Mouse (Mus musculus) stomach, embryonic 15.5 days (tissue): ENCODE measurements around the gene Mfsd6. TPM values are rescaled to one million over a fixed set of nuclear protein-coding genes. Genes with fewer than 3 reads are reported as not detected.

ENCODE experiments used
- ATAC-seq: fragments of 200-750 bp; cut with Nextera tagmentation; 2 replicates; pipeline ENCODE4 v1.8.0; 2017; ENCODE audit warnings: low read depth, moderate number of reproducible peaks, moderate TSS enrichment; ENCODE audit not compliant: insufficient read depth, low FRiP score
- H3K27ac ChIP-seq: fragments of 300-500 bp; sonication (generic); 2 replicates; pipeline ENCODE4 v1.5.1; 2015; ENCODE audit warnings: mild to moderate bottlenecking, inconsistent platforms
- H3K27me3 ChIP-seq: fragments of 300-500 bp; sonication (generic); replicated peaks from 2 replicates; pipeline ENCODE4 v1.6.1; 2015; ENCODE audit warnings: inconsistent platforms
- H3K36me3 ChIP-seq: fragments of 300-500 bp; sonication (generic); 2 replicates; pipeline ENCODE4 v1.6.1; 2015; ENCODE audit warnings: inconsistent platforms
- H3K4me1 ChIP-seq: fragments of 300-500 bp; sonication (generic); 2 replicates; pipeline ENCODE4 v1.6.1; 2015; ENCODE audit warnings: inconsistent platforms
- H3K4me2 ChIP-seq: fragments of 300-500 bp; sonication (generic); 2 replicates; pipeline ENCODE4 v1.6.1; 2015; ENCODE audit warnings: mild to moderate bottlenecking, inconsistent platforms
- H3K4me3 ChIP-seq: fragments of 300-500 bp; sonication (generic); replicated peaks from 2 replicates; pipeline ENCODE4 v1.5.1; 2015; ENCODE audit warnings: inconsistent platforms
- H3K9ac ChIP-seq: fragments of 300-500 bp; sonication (generic); 2 replicates; pipeline ENCODE4 v1.6.1; 2015; ENCODE audit warnings: inconsistent platforms
- H3K9me3 ChIP-seq: fragments of 300-500 bp; sonication (generic); 2 replicates; pipeline ENCODE4 v1.6.1; 2016; ENCODE audit warnings: inconsistent platforms
- WGBS: fragments of 180-500 bp; shearing (Covaris S2); methylation state at CpG from one replicate; pipeline ENCODE4 v1.1.7; 2015; 5-methylcytosine and 5-hydroxymethylcytosine counted together
- polyA plus RNA-seq: library from polyadenylated mRNA; unstranded; fragments of >200 nt; fragmentation: Nextera tagmentation; extraction: Ambion mirVana; gene quantifications from 2 replicates; pipeline ENCODE4 v1.2.1, GENCODE M21; 2015

Gene Mfsd6
- polyA plus RNA-seq, 1 experiment from 2014 or later, result 4.0 TPM

DNA sequence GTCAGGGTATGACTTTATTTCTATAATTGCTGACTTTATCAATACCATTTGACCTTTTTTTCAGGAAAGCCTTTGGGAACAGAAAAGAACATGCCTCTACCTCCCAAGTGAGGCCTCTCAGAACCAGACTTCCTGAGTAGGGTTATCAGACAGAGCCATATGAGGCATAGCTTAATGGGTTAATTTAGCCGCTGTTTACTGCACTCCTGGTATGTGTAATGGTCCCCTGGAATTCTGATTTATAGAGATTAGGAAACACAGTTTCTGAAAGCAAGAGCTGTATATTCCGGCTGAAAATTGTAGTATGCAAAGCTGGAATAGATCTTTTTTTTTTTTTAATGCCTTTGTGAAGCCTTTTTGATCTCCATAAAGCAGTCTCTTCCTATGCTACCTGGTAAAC, 67.0 kb downstream of the Mfsd6 start:
- H3K27me3 ChIP-seq, result no peaks in the 10 kb centered on the region
- H3K27ac ChIP-seq, result no peak overlapping the region
- H3K9me3 ChIP-seq, result no peaks in the 10 kb centered on the region
- H3K4me1 ChIP-seq, result no peaks in the 10 kb centered on the region
- ATAC-seq, result no peak
- H3K4me3 ChIP-seq, result no peak overlapping the region
- H3K9ac ChIP-seq, result no peak overlapping the region
- 47% methylated on average over 2 of the region's 2 CpGs for WGBS
- H3K36me3 ChIP-seq, result no peaks in the 10 kb centered on the region
- H3K4me2 ChIP-seq, result no peak overlapping the region

DNA sequence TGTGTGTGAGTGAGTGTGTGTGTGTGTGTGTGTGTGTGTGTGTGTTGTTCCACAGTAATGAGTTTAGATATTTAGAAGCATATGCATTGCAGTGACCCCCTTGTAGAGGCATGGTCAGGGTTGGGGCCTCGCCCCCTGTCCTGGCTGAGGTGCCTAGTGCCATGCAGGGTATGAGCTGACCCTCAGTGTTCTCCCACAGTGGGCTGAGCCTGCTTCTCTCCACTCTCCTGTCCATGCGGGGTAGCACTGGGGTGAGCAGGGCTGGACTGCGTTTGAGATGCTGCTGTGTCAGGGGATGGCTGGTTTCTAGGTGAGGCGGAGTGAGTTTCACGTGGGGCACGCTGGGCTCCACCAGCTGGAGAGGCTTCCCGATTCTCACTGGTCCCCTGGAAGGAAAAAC, 69.1 kb downstream of the Mfsd6 start:
- H3K27ac ChIP-seq, result no peak overlapping the region
- H3K4me3 ChIP-seq, result no peak overlapping the region
- 88% methylated on average over 7 of the region's 7 CpGs for WGBS
- no peaks in the 10 kb centered on the region for H3K36me3 ChIP-seq
- H3K4me2 ChIP-seq, result no peak overlapping the region
- no peaks in the 10 kb centered on the region for H3K27me3 ChIP-seq
- no peak overlapping the region for H3K9ac ChIP-seq
- no peaks in the 10 kb centered on the region for H3K4me1 ChIP-seq
- peak; percentile 31; the same call in 1 of the 2 replicates for ATAC-seq
- H3K9me3 ChIP-seq, result no peaks in the 10 kb centered on the region

DNA sequence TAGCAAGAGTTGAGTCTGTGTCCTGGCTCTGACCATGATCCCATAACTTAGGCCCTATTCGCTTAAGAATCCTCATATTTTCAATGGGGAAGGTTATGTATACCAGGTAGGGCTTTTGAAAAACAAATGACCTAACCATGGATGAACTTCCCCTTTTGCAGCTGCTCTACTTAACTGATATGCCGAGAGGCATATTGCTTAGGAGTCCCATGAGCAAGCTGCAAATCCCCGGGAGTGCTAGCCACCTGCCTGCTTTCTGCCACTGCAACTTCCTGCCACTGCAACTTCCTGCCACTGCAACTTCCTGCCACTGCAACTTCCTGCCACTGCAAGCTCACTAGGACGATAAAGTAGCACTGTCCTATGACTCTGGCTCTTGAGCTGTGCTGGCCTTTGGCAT, 72.1 kb downstream of the Mfsd6 start:
- no peaks in the 10 kb centered on the region for H3K27me3 ChIP-seq
- no peaks in the 10 kb centered on the region for H3K9me3 ChIP-seq
- WGBS, result 76% methylated on average over 4 of the region's 4 CpGs
- H3K36me3 ChIP-seq, result no peaks in the 10 kb centered on the region
- no peak for ATAC-seq
- H3K4me3 ChIP-seq, result no peak overlapping the region
- no peak overlapping the region for H3K4me2 ChIP-seq
- no peak overlapping the region for H3K9ac ChIP-seq
- H3K27ac ChIP-seq, result no peak overlapping the region
- H3K4me1 ChIP-seq, result no peaks in the 10 kb centered on the region

DNA sequence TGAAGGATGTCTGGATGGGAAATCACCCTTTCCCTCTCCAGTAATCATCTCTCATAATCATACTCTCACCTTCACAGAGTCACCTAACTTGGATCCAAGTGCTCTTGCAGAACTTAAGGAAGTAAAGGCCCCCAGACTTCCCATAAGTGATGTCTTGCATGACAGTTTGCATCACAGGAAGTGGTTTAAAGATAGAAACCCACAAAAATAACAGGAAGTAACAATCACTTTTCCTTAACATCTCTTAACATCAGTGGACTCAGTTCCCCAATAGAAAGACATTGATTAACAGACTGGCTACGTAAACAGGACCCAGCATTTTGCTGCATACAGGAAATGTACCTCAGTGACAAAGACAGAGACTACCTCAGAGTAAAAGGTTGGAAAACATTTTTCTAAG, 73.9 kb downstream of the Mfsd6 start:
- 81% methylated on average over 1 of the region's 1 CpGs for WGBS
- Histone ChIP-seq H3K4me2 (no peak overlapping the region), H3K36me3 (no peaks in the 10 kb centered on the region), H3K9me3 (no peaks in the 10 kb centered on the region), H3K27me3 (no peaks in the 10 kb centered on the region), H3K9ac (no peak overlapping the region), H3K4me3 (no peak overlapping the region), H3K4me1 (no peaks in the 10 kb centered on the region), H3K27ac (no peak overlapping the region)
- ATAC-seq, result no peak

DNA sequence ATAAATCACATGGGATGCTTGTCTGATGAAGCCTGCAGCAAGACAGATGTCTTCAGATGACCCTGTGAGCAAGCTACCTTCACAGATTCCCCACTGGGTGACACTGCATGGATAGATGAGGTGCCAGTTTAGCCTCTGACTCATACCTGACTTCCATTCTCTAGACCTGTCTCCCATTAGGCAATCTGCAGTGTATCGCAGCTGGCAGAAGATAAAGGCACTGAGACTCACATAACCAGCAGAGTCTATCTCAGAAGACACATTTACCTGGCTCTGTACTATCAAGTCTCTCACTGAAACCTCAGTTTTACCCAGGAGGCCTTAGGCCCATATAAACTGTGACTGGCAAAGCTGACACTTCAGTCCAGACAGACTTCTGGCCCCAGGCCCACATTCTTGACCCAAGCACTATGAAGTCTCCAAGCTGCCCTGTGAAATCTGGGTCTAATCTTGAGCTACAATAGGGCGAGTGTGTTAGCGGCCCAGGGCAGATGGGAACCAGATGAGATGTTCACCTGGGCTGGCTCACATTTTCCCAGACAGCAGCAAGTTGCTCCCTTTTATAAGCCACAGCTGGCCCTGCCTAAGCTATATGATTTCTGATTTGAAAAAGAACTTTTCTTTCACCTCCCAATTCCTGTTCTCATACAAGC, 74.5 kb downstream of the Mfsd6 start:
- Histone ChIP-seq H3K4me3 (no peak overlapping the region), H3K27ac (no peak overlapping the region), H3K9me3 (no peaks in the 10 kb centered on the region), H3K4me2 (no peak overlapping the region), H3K9ac (no peak overlapping the region), H3K36me3 (no peaks in the 10 kb centered on the region), H3K27me3 (no peaks in the 10 kb centered on the region), H3K4me1 (no peaks in the 10 kb centered on the region)
- WGBS, result 68% methylated on average over 3 of the region's 3 CpGs
- no peak for ATAC-seq

DNA sequence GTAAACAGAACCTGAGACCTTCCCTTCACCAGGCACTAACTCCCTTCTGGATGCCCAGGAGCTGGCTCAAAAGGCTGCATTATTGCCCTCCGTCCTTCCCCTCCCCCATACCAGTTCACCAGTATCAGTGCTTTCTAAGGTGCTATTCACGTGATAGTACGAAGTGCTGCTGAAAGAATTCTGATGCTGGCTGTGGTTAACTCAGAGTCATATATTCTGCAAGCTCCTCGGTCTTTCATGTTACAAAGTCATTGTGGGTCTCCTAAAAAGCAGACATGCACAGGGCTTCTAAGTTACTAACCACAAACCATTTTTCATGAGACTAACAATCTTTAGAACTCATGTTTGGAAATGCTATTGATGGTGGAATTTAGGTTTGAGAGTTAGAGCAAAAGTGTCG, 77.2 kb downstream of the Mfsd6 start:
- ATAC-seq, result no peak
- Histone ChIP-seq H3K4me1 (no peaks in the 10 kb centered on the region), H3K9ac (no peak overlapping the region), H3K4me2 (no peak overlapping the region), H3K27me3 (no peaks in the 10 kb centered on the region), H3K9me3 (no peaks in the 10 kb centered on the region), H3K27ac (no peak overlapping the region), H3K4me3 (no peak overlapping the region), H3K36me3 (0 out of 2 replicates have a peak, but pooled peaks cover 7% of the 10 kb centered on the region)
- 87% methylated on average over 5 of the region's 5 CpGs for WGBS

DNA sequence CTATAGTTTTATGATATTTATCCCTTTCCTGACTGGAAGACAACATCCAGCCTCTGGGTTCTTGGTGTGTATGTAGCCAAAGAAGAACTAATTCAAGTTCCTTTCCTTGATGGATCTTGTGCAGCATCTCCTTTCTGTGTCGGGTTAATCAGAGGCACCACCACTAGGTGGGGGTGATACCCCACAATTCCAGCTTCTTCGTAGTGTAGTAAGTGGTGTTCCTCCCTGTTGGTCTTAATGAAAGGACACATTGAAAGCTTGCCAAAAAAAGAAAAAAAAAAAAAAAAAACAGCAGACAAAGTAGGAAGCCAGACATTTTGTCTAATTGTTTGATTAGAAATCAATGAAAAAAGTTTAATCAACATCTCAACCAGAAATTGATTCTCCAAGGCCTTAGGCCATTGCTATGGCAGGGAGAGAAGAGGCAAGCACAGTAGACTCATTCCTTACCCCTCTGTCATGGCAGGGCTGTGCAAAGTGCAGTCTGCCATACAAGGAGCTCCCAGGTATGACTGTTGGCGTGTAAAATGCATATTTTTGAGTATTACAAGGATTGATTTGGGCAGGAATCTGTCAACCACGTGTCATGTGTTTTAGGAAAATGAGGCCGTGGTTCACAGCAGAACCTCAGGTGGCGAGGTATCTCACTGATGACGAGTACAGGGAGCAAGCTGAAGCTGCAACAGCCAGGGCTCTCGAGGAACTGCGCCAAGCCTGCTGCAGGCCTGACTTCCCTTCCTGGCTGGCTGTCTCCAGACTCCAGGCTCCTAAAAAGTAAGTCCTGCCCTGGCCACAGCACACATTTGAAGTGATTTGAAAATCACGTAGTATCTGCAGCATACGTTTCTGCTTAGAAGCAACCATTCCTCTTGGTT, 78.9 kb downstream of the Mfsd6 start:
- no peak overlapping the region for H3K4me3 ChIP-seq
- no peaks in the 10 kb centered on the region for H3K27me3 ChIP-seq
- H3K9me3 ChIP-seq, result no peaks in the 10 kb centered on the region
- no peak overlapping the region for H3K4me2 ChIP-seq
- no peak overlapping the region for H3K27ac ChIP-seq
- H3K9ac ChIP-seq, result no peak overlapping the region
- 79% methylated on average over 11 of the region's 11 CpGs for WGBS
- 0 out of 2 replicates have a peak, but pooled peaks cover 7% of the 10 kb centered on the region for H3K36me3 ChIP-seq
- H3K4me1 ChIP-seq, result no peaks in the 10 kb centered on the region
- no peak for ATAC-seq

- Histone ChIP-seq H3K4me1 (no peaks in the 10 kb centered on the region), H3K4me2 (no peak overlapping the region), H3K27me3 (no peaks in the 10 kb centered on the region), H3K9me3 (no peaks in the 10 kb centered on the region), H3K36me3 (no peaks in the 10 kb centered on the region), H3K4me3 (no peak overlapping the region), H3K27ac (no peak overlapping the region), H3K9ac (no peak overlapping the region)
- WGBS, result 77% methylated on average over 4 of the region's 4 CpGs
- no peak for ATAC-seq
Observed at GRCm38 (mm10) chr1:52640736-52641135, 86.5 kb downstream of the Mfsd6 start.

DNA sequence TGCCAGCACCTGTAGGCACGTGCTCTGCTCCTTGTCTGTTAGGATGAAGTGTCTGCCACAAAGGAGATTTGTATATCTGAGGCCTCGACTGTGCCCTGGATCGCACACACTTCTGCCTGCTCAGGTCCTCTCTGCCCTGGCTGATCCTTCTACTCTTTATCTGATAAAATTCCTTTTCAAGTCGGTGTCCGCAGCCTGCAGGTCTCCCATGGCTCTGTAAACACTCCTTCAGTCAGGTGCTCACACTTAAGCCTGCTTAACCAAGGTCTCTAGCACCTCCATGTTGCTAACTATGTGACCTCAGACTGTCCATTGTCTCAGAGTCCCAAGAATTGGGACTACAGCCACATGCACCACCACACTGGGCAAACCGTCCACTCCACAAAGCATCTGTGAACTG, 87.0 kb downstream of the Mfsd6 start:
- 64% methylated on average over 6 of the region's 6 CpGs for WGBS
- Histone ChIP-seq H3K9me3 (no peaks in the 10 kb centered on the region), H3K36me3 (0 out of 2 replicates have a peak, but pooled peaks cover under 1% of the 10 kb centered on the region), H3K9ac (no peak overlapping the region), H3K4me2 (no peak overlapping the region), H3K4me3 (no peak overlapping the region), H3K27me3 (no peaks in the 10 kb centered on the region), H3K27ac (no peak overlapping the region), H3K4me1 (no peaks in the 10 kb centered on the region)
- ATAC-seq, result no peak

DNA sequence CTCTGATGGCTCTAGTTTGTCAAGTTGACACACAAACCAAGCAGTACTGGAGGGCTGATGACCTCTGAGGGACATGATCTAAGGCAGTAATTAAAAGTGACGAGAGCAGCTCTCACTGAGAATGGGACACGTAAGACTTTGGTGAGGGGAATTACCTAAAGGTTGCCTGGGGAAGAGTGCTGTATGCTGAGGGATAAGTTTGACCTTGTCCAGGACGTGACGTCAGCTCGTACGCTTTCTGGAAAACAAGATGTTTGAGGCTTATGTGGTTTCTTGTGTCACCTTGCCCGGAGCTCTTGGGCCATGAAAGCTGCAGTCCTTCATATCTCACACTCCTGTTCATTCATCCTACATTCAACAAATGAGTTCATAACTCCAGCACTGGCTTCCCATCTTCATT, 88.2 kb downstream of the Mfsd6 start:
- no peak overlapping the region for H3K27ac ChIP-seq
- no peaks in the 10 kb centered on the region for H3K4me1 ChIP-seq
- 87% methylated on average over 7 of the region's 7 CpGs for WGBS
- no peaks in the 10 kb centered on the region for H3K9me3 ChIP-seq
- no peaks in the 10 kb centered on the region for H3K27me3 ChIP-seq
- H3K36me3 ChIP-seq, result 0 out of 2 replicates have a peak, but pooled peaks cover 5% of the 10 kb centered on the region
- no peak overlapping the region for H3K4me2 ChIP-seq
- ATAC-seq, result no peak
- H3K4me3 ChIP-seq, result no peak overlapping the region
- H3K9ac ChIP-seq, result no peak overlapping the region

DNA sequence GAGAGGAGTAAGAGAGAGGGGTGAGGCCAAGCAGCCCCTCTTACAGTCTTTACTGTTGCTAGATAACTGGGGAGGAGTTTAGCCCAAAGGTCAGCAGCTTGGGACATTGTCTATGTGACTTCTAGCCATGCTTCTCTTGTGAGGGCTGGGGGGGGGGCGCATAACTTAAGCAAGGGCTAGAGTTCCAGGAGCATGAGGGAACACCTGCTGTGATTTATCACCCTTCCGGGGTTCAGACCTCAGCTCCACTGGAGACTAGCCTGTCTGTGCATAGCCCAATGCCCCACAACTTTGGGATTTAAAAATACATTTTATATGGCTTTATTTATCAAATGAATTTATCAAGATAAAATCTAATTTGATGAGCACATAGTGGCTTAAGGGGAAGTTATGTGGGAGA, 89.2 kb downstream of the Mfsd6 start:
- H3K4me3 ChIP-seq, result no peak overlapping the region
- H3K4me1 ChIP-seq, result no peaks in the 10 kb centered on the region
- H3K27ac ChIP-seq, result no peak overlapping the region
- ATAC-seq, result no peak
- no peaks in the 10 kb centered on the region for H3K27me3 ChIP-seq
- H3K9me3 ChIP-seq, result no peaks in the 10 kb centered on the region
- H3K36me3 ChIP-seq, result 0 out of 2 replicates have a peak, but pooled peaks cover 5% of the 10 kb centered on the region
- H3K9ac ChIP-seq, result no peak overlapping the region
- WGBS, result 81% methylated on average over 2 of the region's 2 CpGs
- no peak overlapping the region for H3K4me2 ChIP-seq

- no peak overlapping the region for H3K9ac ChIP-seq
- H3K4me1 ChIP-seq, result 0 out of 2 replicates have a peak, but pooled peaks cover 4% of the 10 kb centered on the region
- WGBS, result 93% methylated on average over 3 of the region's 3 CpGs
Observed at GRCm38 (mm10) chr1:52635932-52636331, 91.3 kb downstream of the Mfsd6 start.

More at GRCm38 (mm10) chr1:52635932-52636331, 91.3 kb downstream of the Mfsd6 start:
- Histone ChIP-seq H3K36me3 (0 out of 2 replicates have a peak, but pooled peaks cover 5% of the 10 kb centered on the region), H3K4me3 (no peak overlapping the region), H3K27ac (no peak overlapping the region), H3K9me3 (no peaks in the 10 kb centered on the region), H3K27me3 (no peaks in the 10 kb centered on the region), H3K4me2 (no peak overlapping the region)
- ATAC-seq, result no peak
